Mouse (Mus musculus) brain, adult 2 months (tissue): Measurements from ENCODE around the gene F3.

Source experiments
- DNase-seq: peaks from one replicate; pipeline ENCODE4 v3.0.0; 2011; ENCODE audit warnings: low read depth, low spot score

The F3 gene

DNA sequence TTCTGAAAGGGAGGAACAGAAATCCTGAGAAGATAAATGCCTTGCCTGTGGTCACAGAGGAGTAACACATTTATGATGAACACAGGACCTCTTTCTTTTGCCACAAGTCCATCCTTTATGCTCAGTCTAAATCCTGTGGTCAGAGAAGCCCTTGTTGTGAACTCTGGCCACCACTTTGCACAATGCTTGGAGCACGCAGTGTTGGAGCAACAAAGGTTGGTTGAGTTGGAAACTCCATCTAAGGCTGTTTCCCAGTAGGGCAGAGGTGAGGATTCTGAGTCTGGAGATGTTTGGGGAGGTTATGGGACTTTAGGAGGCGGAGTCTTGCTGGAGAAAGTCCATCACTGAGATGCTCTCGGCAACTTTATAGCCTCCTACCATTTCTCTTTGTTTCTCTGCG lies 16.2 kb upstream of the F3 start:
- no peak for DNase-seq

DNA sequence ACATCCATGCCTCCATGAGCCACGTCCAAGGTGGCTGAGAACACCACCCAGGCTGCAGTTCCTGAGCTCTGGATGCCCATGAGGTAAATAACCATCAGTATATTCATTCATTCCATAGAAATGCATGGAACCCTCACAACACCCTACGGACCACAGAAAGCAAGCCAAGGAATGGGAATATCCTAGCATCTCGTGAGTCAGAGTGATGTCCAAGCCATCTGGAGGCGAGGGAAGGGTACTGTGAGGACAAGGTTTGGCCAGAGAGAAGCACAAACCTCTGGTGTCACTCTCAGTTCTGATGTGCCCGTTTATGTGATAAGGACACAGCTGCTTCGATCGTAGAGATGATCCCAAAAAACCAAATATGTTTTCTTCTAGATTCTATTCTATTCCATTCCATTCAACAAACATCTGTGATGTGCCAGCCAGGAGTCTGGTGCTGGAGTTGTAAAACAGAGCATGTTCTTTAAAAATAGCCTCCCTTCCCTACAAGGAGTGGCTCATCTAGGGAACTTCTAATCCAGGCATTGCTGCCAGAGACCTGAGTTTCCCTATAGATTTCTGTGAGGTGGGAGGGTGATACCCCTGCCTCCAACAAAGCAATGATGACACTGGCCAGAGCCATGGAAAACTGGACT lies 12.3 kb upstream of the F3 start:
- peak; percentile 38 for DNase-seq

GRCm38 (mm10) chr3:121712222-121712621 lies 11.1 kb upstream of the F3 start:
- no peak for DNase-seq

DNA sequence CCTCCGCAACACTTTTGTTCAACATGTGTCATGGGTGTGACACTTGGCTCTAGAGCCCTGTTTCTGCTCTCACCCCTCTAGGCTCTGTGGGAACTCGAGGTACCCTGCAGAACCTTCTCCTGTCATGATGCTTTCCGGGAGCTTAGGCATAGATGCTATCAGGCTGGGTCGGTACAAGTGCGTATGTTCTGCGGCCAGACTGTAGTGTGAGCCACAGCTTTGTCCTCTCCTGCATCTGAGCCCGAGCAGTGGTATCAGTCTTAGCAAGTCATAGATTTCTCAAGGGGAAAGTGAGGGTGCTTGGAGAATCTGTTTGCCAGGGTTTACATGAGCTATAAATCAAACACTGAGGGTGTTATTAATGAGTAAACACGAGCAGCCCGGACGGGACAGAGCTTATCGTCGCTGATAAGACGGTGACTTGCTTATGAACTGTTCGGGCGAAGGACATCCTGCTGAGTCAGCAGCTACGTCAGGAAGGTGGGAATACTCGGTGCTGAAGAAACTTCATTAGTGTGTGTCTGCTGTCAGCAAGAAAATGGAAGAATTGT lies 10.1 kb upstream of the F3 start:
- DNase-seq, result no peak

DNA sequence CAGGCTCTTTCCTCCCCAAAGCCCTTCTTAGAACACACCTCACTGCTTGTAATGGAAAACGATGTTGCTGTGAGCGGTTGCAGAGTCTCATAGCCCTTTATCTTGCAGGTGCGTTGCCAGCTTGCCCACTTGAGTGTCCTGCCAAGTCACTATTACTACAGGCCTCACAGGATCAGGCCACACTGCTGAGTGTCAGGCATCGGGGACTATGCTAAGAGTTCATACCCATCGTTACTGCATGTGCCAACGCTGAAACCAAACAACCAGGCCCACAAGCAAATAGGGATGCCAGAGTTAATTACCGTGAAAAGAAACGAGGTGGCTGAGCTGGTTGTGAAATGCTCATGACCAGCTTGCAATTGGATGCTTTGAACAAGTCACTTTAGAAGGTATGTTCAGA lies 9.5 kb upstream of the F3 start:
- no peak for DNase-seq

DNA sequence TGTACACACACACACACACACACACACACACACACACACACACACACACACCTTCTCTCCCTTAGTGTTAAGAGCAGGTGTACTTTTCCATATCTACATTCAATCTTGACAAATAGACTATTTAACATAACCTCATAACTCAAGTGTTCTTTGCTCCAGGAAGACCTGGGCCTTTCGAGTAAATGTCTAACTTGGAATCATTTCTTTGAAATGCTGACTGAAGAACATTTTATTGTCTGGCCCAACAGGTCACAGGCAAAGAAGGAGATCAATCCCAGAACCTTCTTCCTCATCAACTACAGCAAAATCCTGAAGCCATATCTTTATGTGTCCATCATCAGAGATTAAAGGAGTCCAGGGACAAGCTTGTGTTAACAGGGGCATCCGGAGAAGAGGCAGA lies 8.9 kb upstream of the F3 start:
- no peak for DNase-seq

GRCm38 (mm10) chr3:121715336-121715735 lies 8.0 kb upstream of the F3 start:
- DNase-seq, result no peak

GRCm38 (mm10) chr3:121715741-121716459 lies 7.4 kb upstream of the F3 start:
- DNase-seq, result no peak

GRCm38 (mm10) chr3:121716480-121716879 lies 6.9 kb upstream of the F3 start:
- DNase-seq, result no peak

GRCm38 (mm10) chr3:121718679-121719078 lies 4.7 kb upstream of the F3 start:
- DNase-seq, result no peak

- DNase-seq, result no peak
Measured at GRCm38 (mm10) chr3:121719701-121720100, 3.6 kb upstream of the F3 start.

GRCm38 (mm10) chr3:121720801-121721690 lies 2.3 kb upstream of the F3 start:
- DNase-seq, result no peak

GRCm38 (mm10) chr3:121721691-121722070 lies 1.7 kb upstream of the F3 start:
- no peak for DNase-seq

GRCm38 (mm10) chr3:121723968-121724524 lies 709 bp downstream of the F3 start:
- peak; percentile 39 for DNase-seq

DNA sequence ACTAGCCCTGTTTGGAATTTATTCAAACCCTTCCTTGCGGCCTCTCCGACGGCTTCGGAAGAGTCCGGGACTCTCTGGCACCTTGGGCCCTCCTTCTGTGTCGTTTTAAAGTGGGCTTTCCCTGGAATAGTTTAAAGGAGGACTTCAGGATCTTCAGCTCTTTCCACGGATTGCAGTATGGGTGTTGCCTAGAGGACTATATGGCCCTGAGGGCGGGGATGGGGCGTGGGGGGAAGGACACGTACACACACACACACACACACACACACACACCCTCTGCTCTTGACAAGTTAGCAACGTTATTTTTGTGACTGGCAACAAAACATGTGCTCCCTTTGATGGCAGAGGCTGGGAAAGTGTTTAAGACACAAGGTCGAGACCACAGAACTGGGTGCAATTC lies 1.2 kb downstream of the F3 start:
- no peak for DNase-seq

- no peak for DNase-seq
Measured at GRCm38 (mm10) chr3:121725651-121726050, 2.3 kb downstream of the F3 start.

- no peak for DNase-seq
Measured at GRCm38 (mm10) chr3:121729678-121730077, 6.3 kb downstream of the F3 start.

GRCm38 (mm10) chr3:121735542-121735941 lies 12.2 kb downstream of the F3 start:
- DNase-seq, result no peak

- peak; percentile 94 for DNase-seq
Measured at GRCm38 (mm10) chr3:121736025-121736744, 12.8 kb downstream of the F3 start.

DNA sequence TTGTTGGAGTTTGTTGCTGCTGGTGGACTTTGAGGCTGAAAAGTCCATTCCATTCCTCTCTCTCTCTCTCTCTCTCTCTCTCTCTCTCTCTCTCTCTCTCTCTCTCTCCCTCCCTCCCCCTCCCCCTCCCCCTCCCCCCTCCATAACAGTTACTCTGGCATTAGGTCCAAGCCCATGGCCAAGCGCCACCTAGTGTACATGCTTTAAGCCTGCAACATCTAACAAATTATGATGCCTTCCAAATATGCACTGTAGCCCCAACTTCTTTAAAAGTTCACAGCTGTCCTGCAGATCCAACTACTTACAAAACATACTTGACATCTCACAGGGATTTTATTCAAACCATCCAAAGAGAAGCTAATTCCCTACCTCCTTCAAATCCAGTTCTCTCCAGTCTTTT lies 14.1 kb downstream of the F3 start:
- peak; percentile 67 for DNase-seq

DNA sequence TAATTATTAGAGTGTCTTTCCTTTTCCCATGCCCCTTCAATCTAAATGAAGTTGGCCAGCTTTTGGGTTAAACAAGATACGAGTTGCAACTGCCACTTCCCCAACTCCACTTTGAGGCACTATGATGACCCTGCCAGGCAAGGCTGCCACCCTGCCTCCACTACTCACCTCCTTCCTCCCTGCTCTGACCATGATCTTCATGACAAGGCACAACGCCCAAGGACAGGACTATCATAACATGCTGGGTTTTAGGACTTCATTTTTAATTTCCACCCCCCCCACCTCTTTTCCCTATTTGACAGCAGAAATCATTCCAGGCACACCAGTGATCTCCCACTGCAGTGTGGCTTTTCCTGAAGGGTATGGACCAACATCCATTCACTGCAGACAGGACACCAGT lies 14.6 kb downstream of the F3 start:
- DNase-seq, result no peak
